Mouse (Mus musculus) heart, embryonic 12.5 days (tissue): ENCODE measurements around the gene Cyb561d2. TPM values are rescaled to one million over a fixed set of nuclear protein-coding genes. Genes with fewer than 3 reads are reported as not detected.
"Not testable (repeated sequence)": the region's sequence is repeated elsewhere in the genome, so short reads cannot be mapped to it uniquely, and the experiment has no call there.

Source experiments
- ATAC-seq: fragments of 200-750 bp; cut with Nextera tagmentation; 2 replicates; pipeline ENCODE4 v1.8.0; 2017; ENCODE audit warnings: moderate TSS enrichment, moderate library complexity; ENCODE audit not compliant: insufficient number of reproducible peaks, low FRiP score
- H3K27ac ChIP-seq: fragments of 300-500 bp; sonication (generic); 2 replicates; pipeline ENCODE4 v1.5.1; 2016; ENCODE audit warnings: mild to moderate bottlenecking, moderate library complexity; ENCODE audit not compliant: poor library complexity, severe bottlenecking
- H3K27me3 ChIP-seq: fragments of 300-500 bp; sonication (generic); replicated peaks from 2 replicates; pipeline ENCODE4 v1.6.1; 2016; ENCODE audit warnings: mild to moderate bottlenecking, moderate library complexity
- H3K36me3 ChIP-seq: fragments of 300-500 bp; sonication (generic); 2 replicates; pipeline ENCODE4 v1.6.1; 2016; ENCODE audit warnings: mild to moderate bottlenecking, moderate library complexity
- H3K4me1 ChIP-seq: fragments of 300-500 bp; sonication (generic); replicated peaks from 2 replicates; pipeline ENCODE4 v1.6.1; 2016; ENCODE audit warnings: mild to moderate bottlenecking
- H3K4me2 ChIP-seq: fragments of 300-500 bp; sonication (generic); 2 replicates; pipeline ENCODE4 v1.6.1; 2016; ENCODE audit warnings: mild to moderate bottlenecking, moderate library complexity
- H3K4me3 ChIP-seq: fragments of 300-500 bp; sonication (generic); 2 replicates; pipeline ENCODE4 v1.5.1; 2016; ENCODE audit warnings: mild to moderate bottlenecking
- H3K9ac ChIP-seq: fragments of 300-500 bp; sonication (generic); 2 replicates; pipeline ENCODE4 v1.6.1; 2016; ENCODE audit warnings: mild to moderate bottlenecking, moderate library complexity
- H3K9me3 ChIP-seq: fragments of 300-500 bp; sonication (generic); replicated peaks from 2 replicates; pipeline ENCODE4 v1.6.1; 2016; ENCODE audit warnings: mild to moderate bottlenecking, moderate library complexity
- WGBS: fragments of 180-500 bp; shearing (Covaris S2); methylation state at CpG from one replicate; pipeline ENCODE4 v1.1.7; 2016; 5-methylcytosine and 5-hydroxymethylcytosine counted together
- polyA plus RNA-seq: library from polyadenylated mRNA; unstranded; fragments of >200 nt; fragmentation: Nextera tagmentation; extraction: Ambion mirVana; gene quantifications from 2 replicates; pipeline ENCODE4 v1.2.1, GENCODE M21; 2016

Cyb561d2 gene
- polyA plus RNA-seq, 1 experiment from 2014 or later = 18.4 TPM

- H3K9me3 ChIP-seq = no peaks in the 10 kb centered on the region
- H3K4me3 ChIP-seq = peak within 1 kb of the TSS; percentile 67
- WGBS = 0% methylated on average over 32 of the region's 32 CpGs
- H3K9ac ChIP-seq = peak within 1 kb of the TSS; percentile 87
- peaks cover 38% of the 10 kb centered on the region for H3K4me1 ChIP-seq
- ATAC-seq = peak; percentile 79
- no peaks in the 10 kb centered on the region for H3K27me3 ChIP-seq
- peak within 1 kb of the TSS; percentile 93 for H3K27ac ChIP-seq
- peaks cover 11% of the 10 kb centered on the region for H3K36me3 ChIP-seq
- peak within 1 kb of the TSS; percentile 94 for H3K4me2 ChIP-seq
Observed at GRCm38 (mm10) chr9:107580501-107581317, 38.7 kb upstream of the Cyb561d2 start, which contains the start of gene Hyal3. TSS of gene Hyal3 (plus strand) at chr9:107580818.

GRCm38 (mm10) chr9:107579023-107579900 is 37.3 kb upstream of the Cyb561d2 start:
- Histone ChIP-seq H3K9ac (peak overlapping the region; percentile 14; the same call in 1 of the 2 replicates), H3K27ac (no peak overlapping the region), H3K4me2 (0 out of 2 replicates have a peak overlapping the region, but pooled peaks have one; percentile 94), H3K4me3 (no peak overlapping the region), H3K9me3 (no peaks in the 10 kb centered on the region), H3K4me1 (peaks cover 38% of the 10 kb centered on the region), H3K27me3 (no peaks in the 10 kb centered on the region), H3K36me3 (peaks cover 19% of the 10 kb centered on the region)
- no peak for ATAC-seq
- WGBS = 90% methylated on average over 14 of the region's 14 CpGs

- Histone ChIP-seq H3K4me1 (peaks cover 38% of the 10 kb centered on the region), H3K9ac (peak within 1 kb of the TSS; percentile 14; the same call in 1 of the 2 replicates), H3K27ac (no peak within 1 kb of the TSS), H3K9me3 (no peaks in the 10 kb centered on the region), H3K36me3 (peaks cover 19% of the 10 kb centered on the region), H3K4me3 (no peak within 1 kb of the TSS), H3K4me2 (0 out of 2 replicates have a peak within 1 kb of the TSS, but pooled peaks have one; percentile 94), H3K27me3 (no peaks in the 10 kb centered on the region)
- no peak for ATAC-seq
- WGBS = 69% methylated on average over 3 of the region's 3 CpGs
Observed at GRCm38 (mm10) chr9:107578587-107578986, 36.6 kb upstream of the Cyb561d2 start, which contains the start of gene Naa80. TSS of gene Naa80 (plus strand) at chr9:107578887.

- Histone ChIP-seq H3K36me3 (peaks cover 19% of the 10 kb centered on the region), H3K27me3 (no peaks in the 10 kb centered on the region), H3K9ac (no peak overlapping the region), H3K4me1 (peaks cover 38% of the 10 kb centered on the region), H3K9me3 (no peaks in the 10 kb centered on the region), H3K4me3 (no peak overlapping the region), H3K27ac (no peak overlapping the region), H3K4me2 (no peak overlapping the region)
- WGBS = 89% methylated on average over 10 of the region's 10 CpGs
- no peak for ATAC-seq
Observed at GRCm38 (mm10) chr9:107577871-107578270, 35.9 kb upstream of the Cyb561d2 start.

- H3K4me3 ChIP-seq = peak within 1 kb of the TSS; percentile 40
- H3K36me3 ChIP-seq = peaks cover 32% of the 10 kb centered on the region
- 26% methylated on average over 16 of the region's 16 CpGs for WGBS
- H3K27ac ChIP-seq = no peak within 1 kb of the TSS; the same call in 1 of the 2 replicates
- H3K4me2 ChIP-seq = peak within 1 kb of the TSS; percentile 70
- H3K27me3 ChIP-seq = no peaks in the 10 kb centered on the region
- peak within 1 kb of the TSS; percentile 58 for H3K9ac ChIP-seq
- no peaks in the 10 kb centered on the region for H3K9me3 ChIP-seq
- H3K4me1 ChIP-seq = peaks cover 40% of the 10 kb centered on the region
- ATAC-seq = peak; percentile 84
Observed at GRCm38 (mm10) chr9:107576357-107577107, 34.5 kb upstream of the Cyb561d2 start, which contains the start of gene Hyal1. TSS of gene Hyal1 (plus strand) at chr9:107576927.

- Histone ChIP-seq H3K4me3 (no peak overlapping the region), H3K36me3 (peaks cover 40% of the 10 kb centered on the region), H3K4me1 (peaks cover 43% of the 10 kb centered on the region), H3K9ac (no peak overlapping the region), H3K4me2 (no peak overlapping the region), H3K9me3 (no peaks in the 10 kb centered on the region), H3K27me3 (no peaks in the 10 kb centered on the region), H3K27ac (no peak overlapping the region)
- ATAC-seq = no peak
- WGBS = 85% methylated on average over 14 of the region's 14 CpGs
Observed at GRCm38 (mm10) chr9:107575579-107576356, 33.8 kb upstream of the Cyb561d2 start.

- 75% methylated on average over 6 of the region's 6 CpGs for WGBS
- not testable (repeated sequence) for H3K9me3 ChIP-seq, H3K27me3 ChIP-seq, H3K4me2 ChIP-seq, ATAC-seq, H3K4me3 ChIP-seq, H3K27ac ChIP-seq, H3K9ac ChIP-seq
- Histone ChIP-seq H3K36me3 (peaks cover 46% of the 10 kb centered on the region), H3K4me1 (peaks cover 46% of the 10 kb centered on the region)
Observed at GRCm38 (mm10) chr9:107573774-107574173, 31.8 kb upstream of the Cyb561d2 start.

GRCm38 (mm10) chr9:107572327-107572662 is 30.3 kb upstream of the Cyb561d2 start:
- Histone ChIP-seq H3K4me2 (no peak overlapping the region), H3K36me3 (peaks cover 46% of the 10 kb centered on the region), H3K4me1 (peaks cover 48% of the 10 kb centered on the region), H3K27me3 (no peaks in the 10 kb centered on the region), H3K9me3 (no peaks in the 10 kb centered on the region), H3K27ac (no peak overlapping the region), H3K9ac (no peak overlapping the region), H3K4me3 (no peak overlapping the region)
- no peak for ATAC-seq
- 98% methylated on average over 2 of the region's 2 CpGs for WGBS

- H3K9ac ChIP-seq = 0 out of 2 replicates have a peak overlapping the region, but pooled peaks have one; percentile 88
- H3K4me2 ChIP-seq = peak overlapping the region; percentile 91
- peaks cover 46% of the 10 kb centered on the region for H3K36me3 ChIP-seq
- H3K4me3 ChIP-seq = peak overlapping the region; percentile 88
- H3K9me3 ChIP-seq = no peaks in the 10 kb centered on the region
- peaks cover 48% of the 10 kb centered on the region for H3K4me1 ChIP-seq
- H3K27ac ChIP-seq = no peak overlapping the region
- no peak for ATAC-seq
- 85% methylated on average over 22 of the region's 22 CpGs for WGBS
- no peaks in the 10 kb centered on the region for H3K27me3 ChIP-seq
Observed at GRCm38 (mm10) chr9:107571534-107572326, 29.7 kb upstream of the Cyb561d2 start.
